Mouse (Mus musculus) hindbrain, postnatal 0 days (tissue): Measurements from ENCODE around the gene Gphn. TPM values are rescaled to one million over a fixed set of nuclear protein-coding genes. Genes with fewer than 3 reads are reported as not detected.
A peak's percentile ranks its signal among the peaks of the same experiment; 100 is the strongest.
"Not testable (repeated sequence)": the region's sequence is repeated elsewhere in the genome, so short reads cannot be mapped to it uniquely, and the experiment has no call there.

Source experiments
- ATAC-seq: fragments of 200-750 bp; cut with Nextera tagmentation; 2 replicates; pipeline ENCODE4 v1.8.0; 2017; ENCODE audit warnings: mild to moderate bottlenecking, moderate TSS enrichment, moderate library complexity
- DNase-seq: peaks from one replicate; pipeline ENCODE4 v3.0.0-alpha.2; 2015; ENCODE audit warnings: low spot score
- H3K27ac ChIP-seq: fragments of 300-500 bp; sonication (generic); 2 replicates; pipeline ENCODE4 v1.5.1; 2014; ENCODE audit warnings: mild to moderate bottlenecking
- H3K27me3 ChIP-seq: fragments of 300-500 bp; sonication (generic); 2 replicates; pipeline ENCODE4 v1.6.1; 2014; ENCODE audit warnings: low read length, mixed read lengths; ENCODE audit not compliant: insufficient read depth
- H3K36me3 ChIP-seq: fragments of 300-500 bp; sonication (generic); 2 replicates; pipeline ENCODE4 v1.6.1; 2014; ENCODE audit warnings: low read length, mixed read lengths; ENCODE audit not compliant: insufficient read depth
- H3K4me1 ChIP-seq: fragments of 300-500 bp; sonication (generic); 2 replicates; pipeline ENCODE4 v1.6.1; 2014; ENCODE audit warnings: antibody characterized with exemption, low read length, mixed read lengths; ENCODE audit not compliant: insufficient read depth
- H3K4me2 ChIP-seq: fragments of 300-500 bp; sonication (generic); 2 replicates; pipeline ENCODE4 v1.6.1; 2014; ENCODE audit warnings: low read depth, mild to moderate bottlenecking, low read length, moderate library complexity, mixed read lengths
- H3K4me3 ChIP-seq: fragments of 300-500 bp; sonication (generic); 2 replicates; pipeline ENCODE4 v1.5.1; 2014; ENCODE audit warnings: low read length
- H3K9ac ChIP-seq: fragments of 300-500 bp; sonication (generic); replicated peaks from 2 replicates; pipeline ENCODE4 v1.6.1; 2014; ENCODE audit warnings: mild to moderate bottlenecking, low read length, moderate library complexity, mixed read lengths
- H3K9me3 ChIP-seq: fragments of 300-500 bp; sonication (generic); 2 replicates; pipeline ENCODE4 v1.6.1; 2016; ENCODE audit warnings: low read length, mixed read lengths
- CTCF ChIP-seq: IDR thresholded peaks from 2 replicates; pipeline ENCODE4 v1.5.1; 2016; ENCODE audit warnings: antibody characterized with exemption, control low read depth, low read depth
- WGBS: fragments of 180-500 bp; shearing (Covaris S2); extraction: QIAGEN DNeasy Blood & Tissue Kit; methylation state at CpG from one replicate; pipeline ENCODE4 v1.1.7; 2014; 5-methylcytosine and 5-hydroxymethylcytosine counted together
- polyA plus RNA-seq: library from polyadenylated mRNA; unstranded; fragments of >200 nt; fragmentation: Nextera tagmentation; extraction: Ambion mirVana; gene quantifications from 2 replicates; pipeline ENCODE4 v1.2.1, GENCODE M21; 2015
- total RNA-seq: library from RNA; depleted of rRNA; stranded (reverse); fragments of >200 nt; gene quantifications from 2 replicates; pipeline ENCODE4 v1.2.3, GENCODE M21; 2014

The Gphn gene
- total and polyA plus RNA-seq, 2 experiments from 2014 or later = 55.4 to 68.8 TPM

DNA sequence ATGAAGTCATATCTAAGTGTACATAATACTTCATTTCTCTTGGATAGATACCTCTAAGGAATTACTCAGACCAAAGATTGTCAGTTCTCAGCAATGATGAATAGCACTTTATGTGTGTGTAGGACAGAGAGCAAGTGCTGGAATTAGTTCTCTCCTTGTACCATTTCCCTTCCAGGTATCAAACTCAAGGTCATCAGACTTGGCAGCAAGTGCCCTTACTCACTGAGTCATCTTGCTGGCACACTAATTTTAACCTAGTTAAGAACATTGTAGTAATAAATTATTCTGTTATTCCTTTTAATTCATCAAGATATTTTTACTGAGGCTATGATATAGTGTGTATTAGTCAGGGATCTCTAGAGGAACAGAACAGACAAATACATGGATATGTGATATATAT lies 88.9 kb downstream of the Gphn start:
- no peak for DNase-seq
- no peak for TF ChIP-seq CTCF
- H3K36me3 ChIP-seq = no peaks in the 10 kb centered on the region
- no peaks in the 10 kb centered on the region for H3K27me3 ChIP-seq
- no peaks in the 10 kb centered on the region for H3K4me1 ChIP-seq
- no peaks in the 10 kb centered on the region for H3K9me3 ChIP-seq
- ATAC-seq = no peak
- no peak overlapping the region for H3K9ac ChIP-seq
- H3K27ac ChIP-seq = no peak overlapping the region
- no peak overlapping the region for H3K4me3 ChIP-seq
- no peak overlapping the region for H3K4me2 ChIP-seq

DNA sequence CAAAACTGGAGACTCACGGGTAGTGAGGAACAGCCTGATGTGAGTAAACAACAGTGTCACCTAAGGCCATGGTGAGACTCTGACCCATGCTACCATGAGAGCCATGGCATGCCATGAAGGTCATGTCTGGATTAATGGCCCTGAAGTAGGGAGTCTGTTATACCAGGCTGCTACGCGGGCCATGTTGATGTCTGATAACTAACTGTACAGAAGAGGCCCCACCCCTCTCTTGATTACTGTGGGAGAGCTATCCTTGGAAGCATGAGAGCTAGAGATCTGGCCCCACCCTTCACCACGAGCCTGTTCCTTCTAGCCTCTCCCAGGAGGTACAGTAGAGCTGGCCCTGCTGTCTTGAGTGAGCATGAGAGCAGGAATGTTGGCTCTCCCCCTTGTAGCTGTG lies 101.8 kb downstream of the Gphn start:
- no peak for ATAC-seq

DNA sequence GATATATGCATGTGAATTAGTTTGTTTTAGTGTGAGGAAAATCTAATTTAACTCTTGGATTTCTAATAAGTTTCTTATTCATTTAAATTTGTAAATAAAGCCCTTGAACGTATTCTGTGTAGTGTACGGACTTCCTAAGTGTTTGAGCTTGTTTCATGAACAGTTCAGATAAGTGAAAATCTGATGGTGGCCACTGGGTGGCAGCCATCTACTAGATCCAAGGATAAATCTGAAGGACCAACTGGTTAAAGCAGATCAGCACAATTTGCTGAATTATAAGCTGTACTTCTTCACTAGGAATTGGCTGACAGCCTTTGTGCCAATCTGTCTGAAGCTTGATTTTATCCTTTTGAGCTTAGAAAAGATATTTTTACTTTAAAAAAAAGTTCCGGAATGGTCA lies 105.9 kb downstream of the Gphn start:
- peak; percentile 77 for TF ChIP-seq CTCF
- H3K9ac ChIP-seq = no peak overlapping the region
- no peak overlapping the region for H3K27ac ChIP-seq
- WGBS = 68% methylated on average over 3 of the region's 3 CpGs
- no peak overlapping the region for H3K4me2 ChIP-seq
- ATAC-seq (peak; percentile 74), DNase-seq (peak; percentile 86)
- H3K36me3 ChIP-seq = no peaks in the 10 kb centered on the region
- no peaks in the 10 kb centered on the region for H3K27me3 ChIP-seq
- H3K9me3 ChIP-seq = no peaks in the 10 kb centered on the region
- no peaks in the 10 kb centered on the region for H3K4me1 ChIP-seq
- no peak overlapping the region for H3K4me3 ChIP-seq

More for the DNA sequence above, 101.8 kb downstream of the Gphn start:
- no peak for DNase-seq
- H3K27ac ChIP-seq = no peak overlapping the region
- no peaks in the 10 kb centered on the region for H3K27me3 ChIP-seq
- 96% methylated on average over 4 of the region's 4 CpGs for WGBS
- H3K9ac ChIP-seq = no peak overlapping the region
- H3K4me1 ChIP-seq = no peaks in the 10 kb centered on the region
- H3K4me3 ChIP-seq = no peak overlapping the region
- H3K9me3 ChIP-seq = no peaks in the 10 kb centered on the region
- TF ChIP-seq CTCF = no peak
- no peaks in the 10 kb centered on the region for H3K36me3 ChIP-seq
- no peak overlapping the region for H3K4me2 ChIP-seq

DNA sequence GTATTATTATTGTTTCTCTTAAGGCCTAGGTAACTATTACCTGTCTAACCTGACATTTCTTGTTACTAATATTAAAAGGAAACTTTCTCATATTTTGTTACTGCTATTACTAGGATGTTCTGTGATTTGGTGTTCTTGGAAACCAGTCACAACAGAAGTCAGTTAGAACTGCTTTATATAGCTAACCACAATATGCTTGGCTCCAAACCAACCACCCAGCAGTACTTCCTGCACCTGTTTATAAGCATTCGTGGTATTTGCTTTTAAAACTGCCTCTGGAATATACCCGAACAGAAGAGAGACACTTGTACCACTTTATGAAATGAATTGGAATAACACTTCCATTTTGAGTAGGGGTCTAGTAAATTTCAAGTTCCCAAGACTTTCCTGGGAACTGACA lies 130.3 kb downstream of the Gphn start:
- Histone ChIP-seq H3K9ac (no peak overlapping the region), H3K4me1 (no peaks in the 10 kb centered on the region), H3K9me3 (no peaks in the 10 kb centered on the region), H3K4me2 (no peak overlapping the region), H3K27me3 (no peaks in the 10 kb centered on the region), H3K4me3 (no peak overlapping the region), H3K36me3 (no peaks in the 10 kb centered on the region), H3K27ac (no peak overlapping the region)
- TF ChIP-seq CTCF = no peak
- ATAC-seq (no peak), DNase-seq (no peak)
- 87% methylated on average over 2 of the region's 2 CpGs for WGBS

DNA sequence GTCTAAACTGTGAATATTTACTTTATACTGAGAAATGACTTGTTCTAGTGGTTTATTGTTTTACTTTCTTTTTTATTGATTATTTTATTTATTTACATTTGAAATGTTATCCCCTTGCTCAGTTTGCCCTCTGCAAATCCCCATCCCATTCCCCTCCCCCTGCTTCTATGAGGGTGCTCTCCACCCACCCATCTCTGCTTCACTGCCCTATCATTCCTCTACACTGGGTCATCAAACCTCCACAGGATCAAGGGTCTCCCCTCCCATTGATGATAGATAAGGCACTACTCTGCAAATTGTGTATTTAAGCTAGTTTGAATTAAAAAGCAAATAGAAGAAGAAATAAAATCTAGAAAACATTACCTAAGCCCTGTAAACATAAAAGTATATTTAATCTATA lies 163.1 kb downstream of the Gphn start:
- Histone ChIP-seq H3K36me3 (no peaks in the 10 kb centered on the region), H3K9me3 (no peaks in the 10 kb centered on the region), H3K27me3 (no peaks in the 10 kb centered on the region), H3K27ac (no peak overlapping the region), H3K4me3 (no peak overlapping the region), H3K9ac (no peak overlapping the region), H3K4me1 (no peaks in the 10 kb centered on the region), H3K4me2 (no peak overlapping the region)
- ATAC-seq (no peak), DNase-seq (no peak)
- no peak for TF ChIP-seq CTCF

DNA sequence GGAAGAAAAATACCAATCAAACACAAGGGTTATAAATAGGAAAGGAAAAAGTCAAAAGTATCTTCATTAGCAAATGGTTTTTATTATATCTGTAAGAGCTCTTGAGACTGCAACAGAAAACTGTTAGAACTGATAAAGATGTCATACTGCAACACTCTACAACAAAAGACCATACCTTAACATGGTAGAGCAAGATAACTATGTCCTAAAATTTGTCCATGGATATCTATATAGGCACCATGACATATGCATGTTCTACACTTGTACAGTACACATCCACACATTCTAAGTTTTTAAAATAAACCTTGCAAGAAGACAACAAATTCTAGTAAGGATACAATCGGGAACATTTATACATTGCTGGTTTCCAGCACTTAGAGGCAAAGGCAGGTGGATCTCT lies 169.1 kb downstream of the Gphn start:
- 82% methylated on average over 1 of the region's 1 CpGs for WGBS
- Histone ChIP-seq H3K9ac (no peak overlapping the region), H3K9me3 (no peaks in the 10 kb centered on the region), H3K27me3 (no peaks in the 10 kb centered on the region), H3K36me3 (no peaks in the 10 kb centered on the region), H3K4me1 (no peaks in the 10 kb centered on the region), H3K4me2 (no peak overlapping the region), H3K27ac (no peak overlapping the region), H3K4me3 (no peak overlapping the region)
- DNase-seq (no peak), ATAC-seq (no peak)
- no peak for TF ChIP-seq CTCF

DNA sequence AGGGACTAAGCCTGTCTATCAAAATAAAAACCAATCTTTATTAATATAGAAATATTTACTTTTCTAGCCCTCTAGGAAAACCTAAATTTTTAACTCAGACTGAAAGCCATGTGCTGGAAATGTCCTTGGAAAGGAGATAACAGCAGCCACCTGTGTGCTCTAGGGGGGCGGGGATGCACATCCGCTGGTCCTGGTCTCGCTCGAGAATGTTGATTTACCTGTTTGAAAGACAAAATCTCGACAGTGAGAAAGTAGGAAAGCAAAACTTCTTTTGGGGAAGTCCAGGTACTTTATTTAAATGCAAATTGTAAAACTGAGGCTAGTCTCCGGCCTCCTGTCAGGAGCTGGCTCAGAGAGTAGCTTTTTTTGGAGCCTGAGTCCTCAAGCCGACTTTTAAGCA lies 181.3 kb downstream of the Gphn start:
- not testable (repeated sequence) for H3K36me3 ChIP-seq, ATAC-seq, H3K27ac ChIP-seq, H3K27me3 ChIP-seq, H3K4me2 ChIP-seq, H3K4me3 ChIP-seq, H3K9me3 ChIP-seq, H3K4me1 ChIP-seq, H3K9ac ChIP-seq, DNase-seq
- 62% methylated on average over 7 of the region's 7 CpGs for WGBS
